Mouse (Mus musculus): ENCODE data around the gene Dab2.

- TF ChIP-seq CTCF (IDR thresholded peaks at IDR 0.05; ENCODE audit: borderline replicate concordance, insufficient read depth, low read length) (no peak), POLR2A (IDR thresholded peaks at IDR 0.05; ENCODE audit: low read depth, low read length) (no peak)
These were observed 87.6 kb downstream of the Dab2 start for GRCm38 (mm10) chr15:6386961-6387728.

All from embryonic fibroblast, embryonic 13.5 days (primary cell).